Mouse (Mus musculus) cerebellum, adult 9-11 months (tissue): Measurements from ENCODE around the gene Gm49601.
A peak's percentile ranks its signal among the peaks of the same experiment; 100 is the strongest.

Experiments used
- DNase-seq: peaks from one replicate; pipeline ENCODE4 v3.0.0; 2022

The Gm49601 gene

GRCm38 (mm10) chr16:18626376-18626878 lies at the start of gene Gm49601:
Gene Gm49601, minus strand, starts transcription at chr16:18626427.
- DNase-seq = peak; percentile 91

GRCm38 (mm10) chr16:18673005-18673404 lies 46.8 kb upstream of the Gm49601 start:
- DNase-seq = no peak

- DNase-seq = no peak
These were observed 45.8 kb upstream of the Gm49601 start for GRCm38 (mm10) chr16:18672027-18672426.

- no peak for DNase-seq
These were observed 43.7 kb upstream of the Gm49601 start for GRCm38 (mm10) chr16:18669914-18670313.

DNA sequence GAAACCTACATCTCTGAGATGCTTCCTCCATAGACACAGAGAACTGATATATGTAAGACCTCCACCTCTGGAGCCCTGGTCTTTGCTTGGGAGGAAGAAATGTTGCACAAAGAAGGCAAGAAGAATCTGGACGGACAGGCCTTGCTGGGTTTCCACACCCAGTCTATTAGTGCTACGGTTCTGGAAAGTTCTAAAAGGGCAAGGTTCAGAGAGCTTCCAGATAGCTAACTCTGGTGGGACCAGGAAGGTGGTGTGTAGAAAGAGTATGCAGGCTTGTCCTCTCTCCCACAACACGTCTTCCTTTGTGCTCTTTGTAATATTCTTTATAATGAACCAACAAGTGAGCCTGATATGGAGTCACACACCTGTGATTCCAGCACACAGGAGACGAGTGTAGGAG lies 32.4 kb upstream of the Gm49601 start:
- DNase-seq = no peak

GRCm38 (mm10) chr16:18655372-18656098 lies 29.3 kb upstream of the Gm49601 start:
- no peak for DNase-seq

- DNase-seq = no peak
These were observed 27.3 kb upstream of the Gm49601 start for GRCm38 (mm10) chr16:18653290-18654160.

DNA sequence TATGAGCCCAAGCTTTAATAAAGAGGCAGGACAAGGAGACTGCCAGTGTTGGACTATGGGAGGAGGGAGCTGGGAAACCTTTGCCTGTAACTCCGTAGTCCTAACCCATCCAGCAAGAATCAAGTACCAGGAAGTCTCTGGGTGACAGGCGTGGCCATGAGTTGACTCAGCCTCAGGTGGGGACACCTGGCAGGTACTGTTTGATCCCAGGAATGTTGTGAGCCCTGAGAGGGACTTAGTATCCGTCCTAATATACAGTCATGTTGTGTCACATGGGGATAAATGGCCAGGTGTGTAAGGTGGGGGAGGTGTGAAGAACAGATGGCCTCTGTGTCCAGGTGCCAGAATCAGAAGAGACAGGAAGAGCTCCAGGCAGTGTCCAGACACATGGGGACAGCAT lies 22.9 kb upstream of the Gm49601 start:
- DNase-seq = no peak

DNA sequence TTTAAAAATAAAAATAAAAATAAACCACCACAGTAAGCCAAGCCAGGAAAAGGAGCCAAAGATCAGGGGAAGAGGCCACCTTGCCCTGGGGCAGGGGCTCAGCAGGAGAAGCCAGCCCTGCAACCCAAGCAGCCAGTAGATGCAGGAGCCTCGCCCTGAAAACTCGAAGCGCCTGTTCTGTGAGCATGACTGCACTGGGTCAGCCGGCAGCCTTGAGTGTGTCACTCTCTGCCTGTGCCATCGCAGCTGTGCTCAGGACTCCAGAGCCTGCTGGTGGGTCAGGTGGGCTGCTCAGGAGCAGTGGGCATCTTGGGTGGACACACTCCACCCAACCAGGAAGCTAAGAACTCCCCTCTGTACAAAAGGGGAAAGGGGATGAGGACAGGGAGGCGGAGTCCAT lies 19.1 kb upstream of the Gm49601 start:
- no peak for DNase-seq

GRCm38 (mm10) chr16:18644485-18644884 lies 18.3 kb upstream of the Gm49601 start:
- DNase-seq = no peak

DNA sequence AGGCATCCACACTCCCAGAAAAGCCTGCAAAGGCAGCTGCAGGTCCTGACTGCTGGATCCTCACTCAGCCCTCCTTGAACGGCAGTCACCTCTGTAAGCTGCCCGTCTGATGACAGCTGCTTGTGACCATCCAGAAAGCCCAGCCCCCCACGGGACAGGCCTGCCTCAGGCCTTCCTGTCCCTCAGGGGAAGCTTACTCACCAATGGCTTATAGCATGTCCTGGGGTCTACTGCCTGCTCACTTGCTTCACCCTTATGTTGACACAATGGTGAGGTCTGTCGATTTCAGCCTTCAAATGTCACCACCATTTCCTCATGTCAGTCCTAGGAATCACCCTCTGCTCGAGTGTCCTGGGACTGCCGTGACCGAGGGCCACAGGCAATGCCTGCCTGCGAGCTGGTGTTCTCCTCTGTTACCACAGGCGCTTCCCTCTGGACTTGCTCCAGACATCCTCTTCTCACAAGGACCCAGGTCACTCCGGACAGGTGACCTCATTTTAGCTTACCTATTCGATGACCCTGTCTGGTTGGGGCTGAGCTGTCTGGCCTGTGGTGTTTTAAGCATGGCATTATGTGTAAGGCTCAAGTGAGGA lies 17.3 kb upstream of the Gm49601 start:
- no peak for DNase-seq

- DNase-seq = no peak
These were observed 16.7 kb upstream of the Gm49601 start for GRCm38 (mm10) chr16:18642897-18643296.

- no peak for DNase-seq
These were observed 16.1 kb upstream of the Gm49601 start for GRCm38 (mm10) chr16:18642291-18642690.

DNA sequence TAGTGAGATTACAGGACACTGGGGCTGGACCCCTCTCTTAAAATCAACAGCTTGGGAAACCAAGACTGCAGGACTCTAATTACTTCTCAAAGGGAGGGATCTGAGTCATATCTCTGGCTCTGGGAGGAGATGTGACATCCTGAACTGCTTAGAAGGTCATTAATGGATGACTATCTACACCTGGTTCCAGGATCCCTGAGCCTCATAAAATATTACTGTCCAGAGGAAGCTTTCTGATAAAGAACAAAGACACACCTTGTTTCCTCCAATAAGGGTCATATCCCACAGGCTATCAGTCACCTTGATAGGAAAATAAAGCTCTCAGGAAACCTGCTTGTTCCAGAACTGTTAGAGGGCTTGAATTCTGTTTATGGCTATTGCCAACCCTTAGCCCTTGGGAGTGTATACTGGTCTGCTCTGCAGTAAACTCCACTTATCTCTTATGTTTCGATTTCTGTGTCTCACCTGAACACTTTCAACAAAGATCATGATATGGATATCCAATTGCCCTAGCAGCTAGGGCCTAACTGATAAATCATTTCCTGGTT lies 13.2 kb upstream of the Gm49601 start:
- no peak for DNase-seq

- DNase-seq = no peak
These were observed 12.2 kb upstream of the Gm49601 start for GRCm38 (mm10) chr16:18638396-18638795.

DNA sequence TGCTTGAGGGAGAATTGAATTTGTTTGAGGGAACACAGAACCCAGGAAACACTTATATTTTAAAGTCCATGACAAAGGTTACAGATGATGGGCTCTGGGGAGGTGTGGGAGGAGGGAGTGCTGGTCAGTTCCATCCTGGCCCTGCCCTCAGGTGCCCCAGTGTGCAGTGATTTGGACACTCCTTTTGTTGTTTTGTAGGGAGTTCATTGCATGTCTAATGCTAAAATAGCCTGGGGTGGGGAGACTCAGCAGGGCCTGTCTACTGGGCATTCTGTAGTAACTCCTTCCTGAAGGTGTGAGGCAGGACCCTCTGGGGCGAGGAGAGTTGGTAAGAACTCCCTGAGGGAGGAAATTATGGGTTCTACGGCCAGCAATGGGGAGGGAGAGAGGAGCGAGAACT lies 10.6 kb upstream of the Gm49601 start:
- DNase-seq = no peak

- no peak for DNase-seq
These were observed 10.2 kb upstream of the Gm49601 start for GRCm38 (mm10) chr16:18636401-18636800.

DNA sequence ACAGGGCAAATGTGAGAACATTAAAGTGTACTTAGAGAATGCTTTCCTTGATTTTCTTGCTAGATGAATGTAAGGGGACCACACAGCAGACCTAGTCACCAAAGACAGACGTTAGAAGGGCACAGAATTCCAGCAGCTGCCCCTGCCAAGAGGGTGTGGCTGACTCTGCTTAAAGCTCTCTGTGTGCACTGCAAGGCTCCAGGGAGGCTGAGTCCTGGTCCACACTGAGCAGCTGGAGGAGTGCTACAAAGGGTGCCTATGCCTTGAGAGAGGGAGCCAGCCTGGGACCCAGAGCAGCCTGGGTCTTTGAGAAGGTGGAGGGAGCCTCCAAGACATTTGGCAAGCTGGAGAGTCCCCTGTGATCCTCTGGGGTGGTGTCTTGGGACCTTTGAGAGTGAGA lies 7.1 kb upstream of the Gm49601 start:
- DNase-seq = no peak

DNA sequence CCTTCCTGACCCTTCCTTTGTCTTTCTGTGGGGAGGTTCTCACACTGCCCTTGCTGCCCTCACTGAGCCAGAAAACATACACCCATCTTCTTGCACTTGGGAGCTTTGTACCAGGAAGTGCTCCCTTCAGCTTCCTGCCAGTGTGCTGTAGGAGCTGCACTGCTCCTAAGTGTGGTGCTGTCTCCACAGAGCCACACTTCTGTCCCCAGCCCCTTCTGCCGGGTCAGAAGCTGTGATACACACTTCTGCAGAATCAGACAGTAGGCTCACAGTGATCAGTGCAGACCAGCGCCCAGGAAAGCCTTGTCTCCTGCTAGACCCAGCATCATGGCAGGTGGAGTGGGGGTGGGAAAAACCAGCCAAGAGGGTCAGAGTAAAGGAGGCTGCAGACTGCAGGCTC lies 6.6 kb upstream of the Gm49601 start:
- DNase-seq = peak; percentile 3

DNA sequence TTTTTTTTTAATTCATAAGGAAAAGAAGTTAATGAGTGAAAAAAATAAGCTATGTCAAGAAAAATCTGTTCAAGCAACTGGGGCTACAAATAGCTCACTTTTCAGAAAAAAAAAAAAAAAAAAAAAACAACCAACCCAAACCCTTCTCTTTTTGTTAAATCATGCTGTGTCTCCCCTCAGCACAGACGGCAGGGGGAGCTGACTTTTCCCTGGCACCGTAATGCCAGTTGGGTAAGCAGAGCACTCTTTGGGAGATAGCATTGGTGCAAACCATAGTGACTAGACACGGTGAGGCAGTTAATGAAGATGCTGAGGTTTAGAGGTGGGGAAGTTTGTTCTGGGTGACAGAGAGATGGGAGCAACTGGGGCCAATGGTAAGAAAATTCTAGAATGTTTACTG lies 5.8 kb upstream of the Gm49601 start:
- no peak for DNase-seq

DNA sequence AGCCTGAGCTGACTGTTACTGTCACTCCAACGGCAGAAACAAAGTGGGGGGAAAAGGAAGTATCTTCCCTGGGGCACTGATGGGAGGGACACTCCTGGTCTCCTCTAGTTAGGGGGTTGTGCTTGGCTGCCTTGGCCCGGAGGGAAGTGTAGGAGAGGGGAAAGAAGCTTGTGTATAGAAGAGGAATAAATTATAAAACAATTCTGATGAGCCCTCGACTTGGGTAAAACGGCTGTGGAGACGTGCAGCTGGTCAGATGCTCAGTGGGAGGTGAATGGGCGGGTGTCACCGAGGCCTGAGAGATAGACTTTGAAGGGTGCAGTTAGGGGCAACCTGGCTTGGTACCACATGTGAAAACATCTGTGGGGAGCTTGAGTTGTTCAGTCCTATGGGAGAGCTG lies 4.9 kb upstream of the Gm49601 start:
- DNase-seq = peak; percentile 36

- DNase-seq = no peak
These were observed 4.1 kb upstream of the Gm49601 start for GRCm38 (mm10) chr16:18630291-18630690.
